Mouse (Mus musculus): Measurements from ENCODE around the gene Olfr657. TPM values are rescaled to one million over a fixed set of nuclear protein-coding genes. Genes with fewer than 3 reads are reported as not detected.
A peak's percentile ranks its signal among the peaks of the same experiment; 100 is the strongest.

The Olfr657 gene
- not detected in 2 replicates for polyA plus RNA-seq (2012; rRNA removed)

- Histone ChIP-seq H3K4me3 (ENCODE audit: control insufficient read depth, low read depth, low read length) (no peak within 1 kb of the TSS), H3K27ac (ENCODE audit: control insufficient read depth, insufficient read depth, low read depth, low read length) (no peak within 1 kb of the TSS), H3K36me3 (ENCODE audit: control insufficient read depth, insufficient read depth, low read length) (no peaks in the 10 kb centered on the region), H3K4me1 (ENCODE audit: control insufficient read depth, insufficient read depth, low read length) (no peaks in the 10 kb centered on the region), H3K27me3 (ENCODE audit: control insufficient read depth, insufficient read depth, low read length) (no peaks in the 10 kb centered on the region)
- TF ChIP-seq CTCF (IDR thresholded peaks at IDR 0.05; ENCODE audit: control insufficient read depth, insufficient read depth, insufficient replicate concordance, low read depth, low read length), result no peak
- TF ChIP-seq POLR2A (IDR thresholded peaks at IDR 0.05; ENCODE audit: control insufficient read depth, low read depth, low read length), result no peak
Measured at GRCm38 (mm10) chr7:104624494-104624893, at the start of gene Olfr657. Gene Olfr657 (plus strand): TSS chr7:104624794.

GRCm38 (mm10) chr7:104577014-104577413, 47.6 kb upstream of the Olfr657 start, which contains the start of gene Olfr653:
Gene Olfr653 (plus strand): TSS chr7:104577314.
- Histone ChIP-seq H3K36me3 (ENCODE audit: control insufficient read depth, insufficient read depth, low read length) (no peaks in the 10 kb centered on the region), H3K27me3 (ENCODE audit: control insufficient read depth, insufficient read depth, low read length) (no peaks in the 10 kb centered on the region), H3K4me1 (ENCODE audit: control insufficient read depth, insufficient read depth, low read length) (no peaks in the 10 kb centered on the region), H3K4me3 (ENCODE audit: control insufficient read depth, low read depth, low read length) (no peak within 1 kb of the TSS), H3K27ac (ENCODE audit: control insufficient read depth, insufficient read depth, low read depth, low read length) (no peak within 1 kb of the TSS)
- TF ChIP-seq POLR2A (IDR thresholded peaks at IDR 0.05; ENCODE audit: control insufficient read depth, low read depth, low read length) (no peak), CTCF (IDR thresholded peaks at IDR 0.05; ENCODE audit: control insufficient read depth, insufficient read depth, insufficient replicate concordance, low read depth, low read length) (no peak)

- Histone ChIP-seq H3K4me1 (ENCODE audit: control insufficient read depth, insufficient read depth, low read length) (no peaks in the 10 kb centered on the region), H3K27me3 (ENCODE audit: control insufficient read depth, insufficient read depth, low read length) (no peaks in the 10 kb centered on the region), H3K27ac (ENCODE audit: control insufficient read depth, insufficient read depth, low read depth, low read length) (no peak overlapping the region), H3K4me3 (ENCODE audit: control insufficient read depth, low read depth, low read length) (no peak overlapping the region), H3K36me3 (ENCODE audit: control insufficient read depth, insufficient read depth, low read length) (no peaks in the 10 kb centered on the region)
- TF ChIP-seq POLR2A (IDR thresholded peaks at IDR 0.05; ENCODE audit: control insufficient read depth, low read depth, low read length) (no peak), CTCF (IDR thresholded peaks at IDR 0.05; ENCODE audit: control insufficient read depth, insufficient read depth, insufficient replicate concordance, low read depth, low read length) (no peak)
Measured at GRCm38 (mm10) chr7:104580846-104581245, 43.7 kb upstream of the Olfr657 start.

GRCm38 (mm10) chr7:104581429-104581828, 43.2 kb upstream of the Olfr657 start:
- H3K27ac ChIP-seq (ENCODE audit: control insufficient read depth, insufficient read depth, low read depth, low read length), result no peak overlapping the region
- no peaks in the 10 kb centered on the region for H3K4me1 ChIP-seq (ENCODE audit: control insufficient read depth, insufficient read depth, low read length)
- TF ChIP-seq POLR2A (IDR thresholded peaks at IDR 0.05; ENCODE audit: control insufficient read depth, low read depth, low read length), result no peak
- H3K4me3 ChIP-seq (ENCODE audit: control insufficient read depth, low read depth, low read length), result no peak overlapping the region
- no peaks in the 10 kb centered on the region for H3K36me3 ChIP-seq (ENCODE audit: control insufficient read depth, insufficient read depth, low read length)
- H3K27me3 ChIP-seq (ENCODE audit: control insufficient read depth, insufficient read depth, low read length), result no peaks in the 10 kb centered on the region

GRCm38 (mm10) chr7:104586725-104587124, 37.9 kb upstream of the Olfr657 start, which contains the start of gene Olfr654:
Gene Olfr654 (plus strand): TSS chr7:104587025.
- H3K36me3 ChIP-seq (ENCODE audit: control insufficient read depth, insufficient read depth, low read length), result no peaks in the 10 kb centered on the region
- no peak within 1 kb of the TSS for H3K4me3 ChIP-seq (ENCODE audit: control insufficient read depth, low read depth, low read length)
- no peaks in the 10 kb centered on the region for H3K4me1 ChIP-seq (ENCODE audit: control insufficient read depth, insufficient read depth, low read length)
- TF ChIP-seq CTCF (IDR thresholded peaks at IDR 0.05; ENCODE audit: control insufficient read depth, insufficient read depth, insufficient replicate concordance, low read depth, low read length) (no peak), POLR2A (IDR thresholded peaks at IDR 0.05; ENCODE audit: control insufficient read depth, low read depth, low read length) (no peak)
- H3K27me3 ChIP-seq (ENCODE audit: control insufficient read depth, insufficient read depth, low read length), result no peaks in the 10 kb centered on the region
- H3K27ac ChIP-seq (ENCODE audit: control insufficient read depth, insufficient read depth, low read depth, low read length), result no peak within 1 kb of the TSS

GRCm38 (mm10) chr7:104588274-104588673, 36.3 kb upstream of the Olfr657 start:
- H3K4me3 ChIP-seq (ENCODE audit: control insufficient read depth, low read depth, low read length), result no peak overlapping the region
- no peaks in the 10 kb centered on the region for H3K36me3 ChIP-seq (ENCODE audit: control insufficient read depth, insufficient read depth, low read length)
- H3K27me3 ChIP-seq (ENCODE audit: control insufficient read depth, insufficient read depth, low read length), result no peaks in the 10 kb centered on the region
- no peak overlapping the region for H3K27ac ChIP-seq (ENCODE audit: control insufficient read depth, insufficient read depth, low read depth, low read length)
- no peaks in the 10 kb centered on the region for H3K4me1 ChIP-seq (ENCODE audit: control insufficient read depth, insufficient read depth, low read length)
- no peak for TF ChIP-seq POLR2A (IDR thresholded peaks at IDR 0.05; ENCODE audit: control insufficient read depth, low read depth, low read length)
- TF ChIP-seq CTCF (IDR thresholded peaks at IDR 0.05; ENCODE audit: control insufficient read depth, insufficient read depth, insufficient replicate concordance, low read depth, low read length), result no peak

GRCm38 (mm10) chr7:104601679-104602078, 22.9 kb upstream of the Olfr657 start, which contains the start of gene Olfr655:
Gene Olfr655 (minus strand): TSS chr7:104601779.
- Histone ChIP-seq H3K27me3 (ENCODE audit: control insufficient read depth, insufficient read depth, low read length) (no peaks in the 10 kb centered on the region), H3K4me3 (ENCODE audit: control insufficient read depth, low read depth, low read length) (no peak within 1 kb of the TSS), H3K36me3 (ENCODE audit: control insufficient read depth, insufficient read depth, low read length) (no peaks in the 10 kb centered on the region), H3K4me1 (ENCODE audit: control insufficient read depth, insufficient read depth, low read length) (no peaks in the 10 kb centered on the region), H3K27ac (ENCODE audit: control insufficient read depth, insufficient read depth, low read depth, low read length) (no peak within 1 kb of the TSS)
- no peak for TF ChIP-seq CTCF (IDR thresholded peaks at IDR 0.05; ENCODE audit: control insufficient read depth, insufficient read depth, insufficient replicate concordance, low read depth, low read length)
- no peak for TF ChIP-seq POLR2A (IDR thresholded peaks at IDR 0.05; ENCODE audit: control insufficient read depth, low read depth, low read length)

GRCm38 (mm10) chr7:104603173-104603572, 21.4 kb upstream of the Olfr657 start:
- Histone ChIP-seq H3K27me3 (ENCODE audit: control insufficient read depth, insufficient read depth, low read length) (no peaks in the 10 kb centered on the region), H3K4me1 (ENCODE audit: control insufficient read depth, insufficient read depth, low read length) (no peaks in the 10 kb centered on the region), H3K36me3 (ENCODE audit: control insufficient read depth, insufficient read depth, low read length) (no peaks in the 10 kb centered on the region), H3K4me3 (ENCODE audit: control insufficient read depth, low read depth, low read length) (no peak overlapping the region), H3K27ac (ENCODE audit: control insufficient read depth, insufficient read depth, low read depth, low read length) (no peak overlapping the region)
- TF ChIP-seq CTCF (IDR thresholded peaks at IDR 0.05; ENCODE audit: control insufficient read depth, insufficient read depth, insufficient replicate concordance, low read depth, low read length) (peak; percentile 86; the same call in 1 of the 2 replicates), POLR2A (IDR thresholded peaks at IDR 0.05; ENCODE audit: control insufficient read depth, low read depth, low read length) (no peak)

All from testis, adult 2 months (tissue).